Mouse (Mus musculus): ENCODE results near the gene Akr1c6.
"Not testable (repeated sequence)": the region's sequence is repeated elsewhere in the genome, so short reads cannot be mapped to it uniquely, and the experiment has no call there.

The Akr1c6 gene

GRCm38 (mm10) chr13:4434006-4434405 is at the start of gene Akr1c6:
TSS of gene Akr1c6 (plus strand) at chr13:4434306.
- no peak for DNase-seq (ENCODE audit: low spot score in 2 of 2)

- DNase-seq (ENCODE audit: low spot score in 2 of 2): no peak
Observed at GRCm38 (mm10) chr13:4384918-4385317, 49.2 kb upstream of the Akr1c6 start.

GRCm38 (mm10) chr13:4385541-4385940 is 48.6 kb upstream of the Akr1c6 start:
- DNase-seq (ENCODE audit: low spot score in 2 of 2): no peak

GRCm38 (mm10) chr13:4388762-4389446 is 45.2 kb upstream of the Akr1c6 start:
- DNase-seq (ENCODE audit: low spot score in 2 of 2): no peak

GRCm38 (mm10) chr13:4400360-4400759 is 33.7 kb upstream of the Akr1c6 start:
- not testable (repeated sequence) for DNase-seq (ENCODE audit: low spot score in 2 of 2)

GRCm38 (mm10) chr13:4400831-4401230 is 33.3 kb upstream of the Akr1c6 start:
- no peak for DNase-seq (ENCODE audit: low spot score in 2 of 2)

GRCm38 (mm10) chr13:4402221-4402620 is 31.9 kb upstream of the Akr1c6 start:
- no peak for DNase-seq (ENCODE audit: low spot score in 2 of 2)

GRCm38 (mm10) chr13:4404726-4405125 is 29.4 kb upstream of the Akr1c6 start:
- DNase-seq (ENCODE audit: low spot score in 2 of 2): no peak

GRCm38 (mm10) chr13:4406771-4407170 is 27.3 kb upstream of the Akr1c6 start:
- no peak for DNase-seq (ENCODE audit: low spot score in 2 of 2)

- DNase-seq (ENCODE audit: low spot score in 2 of 2): no peak
Observed at GRCm38 (mm10) chr13:4428558-4428957, 5.5 kb upstream of the Akr1c6 start.

- no peak for DNase-seq (ENCODE audit: low spot score in 2 of 2)
Observed at GRCm38 (mm10) chr13:4429034-4429433, 5.1 kb upstream of the Akr1c6 start.

- no peak for DNase-seq (ENCODE audit: low spot score in 2 of 2)
Observed at GRCm38 (mm10) chr13:4431129-4431528, 3.0 kb upstream of the Akr1c6 start.

GRCm38 (mm10) chr13:4465641-4466040 is 31.5 kb downstream of the Akr1c6 start:
- no peak for DNase-seq (ENCODE audit: low spot score in 2 of 2)

GRCm38 (mm10) chr13:4467896-4468295 is 33.8 kb downstream of the Akr1c6 start:
- DNase-seq (ENCODE audit: low spot score in 2 of 2): no peak

Measured in spleen, postnatal 36 days (tissue).